ENCODE assay signal across 9 mouse cellular contexts in the genomic region with DNA sequence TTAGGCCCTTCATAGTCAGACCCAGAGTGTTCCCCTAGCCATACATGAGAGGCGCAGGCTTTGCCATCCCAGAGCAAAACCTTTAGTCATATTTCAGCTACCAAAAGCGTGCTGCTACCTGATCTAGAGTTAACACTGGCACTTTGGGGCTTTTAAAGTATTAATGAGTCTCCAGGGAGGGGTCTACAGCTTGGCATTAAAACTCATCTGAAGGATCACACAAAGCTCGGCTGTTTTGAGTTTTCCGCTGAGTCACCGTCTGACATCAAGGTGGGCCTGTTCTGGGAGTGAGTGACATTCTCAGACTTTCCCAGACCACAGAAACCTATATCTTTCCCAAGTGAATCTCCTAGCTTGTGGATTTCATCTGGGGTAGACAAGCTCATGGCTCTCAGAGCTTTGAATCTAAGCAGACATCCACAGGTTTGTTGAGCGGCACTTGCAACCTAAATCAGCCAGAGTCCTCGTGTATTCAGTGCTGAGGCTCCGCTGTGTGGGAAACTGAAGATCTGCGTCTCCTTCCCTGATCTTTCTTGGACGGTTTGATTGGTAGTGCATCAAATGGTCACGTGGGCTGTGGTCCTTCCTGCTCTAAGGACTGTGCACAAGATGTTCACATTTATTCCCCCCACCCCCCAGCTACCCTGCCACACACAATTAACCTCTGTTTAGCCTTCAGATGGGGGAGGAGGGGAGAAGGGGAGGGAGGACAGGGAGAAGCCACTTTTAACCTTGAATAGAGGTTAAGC. TPM values are rescaled to one million over a fixed set of nuclear protein-coding genes. Genes with fewer than 3 reads are reported as not detected.
A peak's percentile ranks its signal among the peaks of the same experiment; 100 is the strongest.
DNase-seq lines count a peak whose midpoint lies in the region; ATAC-seq lines count a peak whose summit lies in the region.
"Had no signal": no experiment of that assay in that cellular context is flagged by ENCODE, and none has a peak within 500 bp of the region (broad histone marks: within the 10 kb centered on the region; RNA-seq: fewer than 3 reads in every experiment).

No protein-coding gene starts in this region.

- peak overlapping the region; percentile 17; the same call in 1 of the 2 replicates for H3K4me3 ChIP-seq in embryonic facial prominence, embryonic 12.5 days
- H3K4me3 ChIP-seq in hindbrain, embryonic 16.5 days (ENCODE audit: low read length): peak overlapping the region; percentile 25
- H3K4me3 ChIP-seq in neural tube, embryonic 15.5 days (replicated peaks): peak overlapping the region; percentile 22

- intact Hi-C loops in left cerebral cortex, postnatal 14 days (cut with DNase I): no loop called here

- H3K36me3 ChIP-seq in embryonic facial prominence, embryonic 12.5 days: no peaks in the 10 kb centered on the region
- H3K36me3 ChIP-seq in hindbrain, embryonic 16.5 days (ENCODE audit: control insufficient read depth, insufficient read depth, low read length): no peaks in the 10 kb centered on the region
- H3K36me3 ChIP-seq in neural tube, embryonic 15.5 days: no peaks in the 10 kb centered on the region

- peak overlapping the region; percentile 46 for H3K4me2 ChIP-seq in embryonic facial prominence, embryonic 12.5 days (replicated peaks)
- H3K4me2 ChIP-seq in hindbrain, embryonic 16.5 days (ENCODE audit: low read length): peak overlapping the region; percentile 53
- H3K4me2 ChIP-seq in neural tube, embryonic 15.5 days: peak overlapping the region; percentile 50

- H3K4me1 ChIP-seq in embryonic facial prominence, embryonic 12.5 days: peaks cover 46% of the 10 kb centered on the region
- peaks cover 35% of the 10 kb centered on the region for H3K4me1 ChIP-seq in hindbrain, embryonic 16.5 days (ENCODE audit: control insufficient read depth, insufficient read depth, low read depth, low read length)
- H3K4me1 ChIP-seq in neural tube, embryonic 15.5 days: peaks cover 61% of the 10 kb centered on the region

- peak; percentile 35 to 57 for DNase-seq in left cerebral cortex, postnatal 14 days (ENCODE audit: low spot score in 2 of 2)
- DNase-seq in left cerebral cortex, adult 18-20 months (ENCODE audit: low spot score in 2 of 2): no peak
- DNase-seq in thymus, adult 18-20 months: no peak
- no peak for DNase-seq in ovary, postnatal 10 days (ENCODE audit: low spot score)

- H3K27me3 ChIP-seq in embryonic facial prominence, embryonic 12.5 days: no peaks in the 10 kb centered on the region
- no peaks in the 10 kb centered on the region for H3K27me3 ChIP-seq in hindbrain, embryonic 16.5 days (replicated peaks; ENCODE audit: control insufficient read depth, insufficient read depth, low read length)
- no peaks in the 10 kb centered on the region for H3K27me3 ChIP-seq in neural tube, embryonic 15.5 days (replicated peaks)

- ATAC-seq in embryonic facial prominence, embryonic 12.5 days (ENCODE audit: insufficient number of reproducible peaks, insufficient read depth, low FRiP score, low TSS enrichment): peak; percentile 57; the same call in 1 of the 2 replicates
- ATAC-seq in hindbrain, embryonic 16.5 days: peak; percentile 48
- peak; percentile 51 for ATAC-seq in neural tube, embryonic 15.5 days (ENCODE audit: low FRiP score)
- ATAC-seq in cerebellum, adult (ENCODE audit: insufficient number of reproducible peaks, low FRiP score, low TSS enrichment): no peak

- peak overlapping the region; percentile 67 for H3K27ac ChIP-seq in embryonic facial prominence, embryonic 12.5 days
- H3K27ac ChIP-seq in hindbrain, embryonic 16.5 days (ENCODE audit: low read depth, low read length): peak overlapping the region; percentile 83
- peak overlapping the region; percentile 84 for H3K27ac ChIP-seq in neural tube, embryonic 15.5 days (replicated peaks)

- H3K9me3 ChIP-seq in embryonic facial prominence, embryonic 12.5 days: no peaks in the 10 kb centered on the region
- no peaks in the 10 kb centered on the region for H3K9me3 ChIP-seq in hindbrain, embryonic 16.5 days (ENCODE audit: control insufficient read depth, low read length)
- no peaks in the 10 kb centered on the region for H3K9me3 ChIP-seq in neural tube, embryonic 15.5 days (replicated peaks)

- 26% methylated on average over 11 of the region's 11 CpGs for WGBS in embryonic facial prominence, embryonic 12.5 days
- 33% methylated on average over 11 of the region's 11 CpGs for WGBS in hindbrain, embryonic 16.5 days
- WGBS in neural tube, embryonic 15.5 days: 28% methylated on average over 11 of the region's 11 CpGs

- no peak overlapping the region for H3K9ac ChIP-seq in embryonic facial prominence, embryonic 12.5 days
- H3K9ac ChIP-seq in hindbrain, embryonic 16.5 days (ENCODE audit: low read depth, low read length): peak overlapping the region; percentile 51; the same call in 1 of the 2 replicates
- peak overlapping the region; percentile 43 for H3K9ac ChIP-seq in neural tube, embryonic 15.5 days (replicated peaks)

RNA-seq across cellular contexts. Expression of gene Sparcl1, which starts 5.2 kb away (rescaled TPM):
- total RNA-seq in left cerebral cortex, postnatal 14 days (2021): 1,000 to 10,000 TPM; 1,229 to 1,307 TPM
- total RNA-seq in left cerebral cortex, adult 18-20 months (2021): 1,000 to 10,000 TPM; 1,509 to 1,567 TPM
- polyA plus RNA-seq in embryonic facial prominence, embryonic 12.5 days (2016; fragmentation: Nextera tagmentation; extraction: Ambion mirVana): 50.1 and 50.9 TPM in 2 replicates
- 481 and 585 TPM in 2 replicates for polyA plus RNA-seq in hindbrain, embryonic 16.5 days (2015; fragmentation: Nextera tagmentation; extraction: Ambion mirVana)
- polyA plus RNA-seq in neural tube, embryonic 15.5 days (2015; fragmentation: Nextera tagmentation; extraction: Ambion mirVana): 479 and 515 TPM in 2 replicates

RNA-seq across cellular contexts. Expression of gene Gm17660, which starts 30.9 kb away (rescaled TPM):
- total RNA-seq in left cerebral cortex, postnatal 14 days (2021): not detected
- not detected for total RNA-seq in left cerebral cortex, adult 18-20 months (2021)
- polyA plus RNA-seq in embryonic facial prominence, embryonic 12.5 days (2016; fragmentation: Nextera tagmentation; extraction: Ambion mirVana): not detected in 2 replicates
- polyA plus RNA-seq in hindbrain, embryonic 16.5 days (2015; fragmentation: Nextera tagmentation; extraction: Ambion mirVana): 0.44 TPM in 1 of 2 replicates, not detected in the other
- not detected in 2 replicates for polyA plus RNA-seq in neural tube, embryonic 15.5 days (2015; fragmentation: Nextera tagmentation; extraction: Ambion mirVana)
- total RNA-seq: liver, adult 2 months had no signal
- polyA plus RNA-seq: liver, adult 2 months had no signal

Comparison
In these comparisons a context has a peak if more than half of its experiments do, and no peak if none do; other contexts are left out.
1. DNase-seq: peak in left cerebral cortex, postnatal 14 days (2 of 2); none in left cerebral cortex, adult 18-20 months (0 of 2), thymus, adult 18-20 months (0 of 2) and ovary, postnatal 10 days (single experiment).
2. Peak in every context shown above with its lines, with median percentiles within 50 percentile points of each other: H3K27ac ChIP-seq, H3K4me2 ChIP-seq and H3K4me3 ChIP-seq.